Mouse (Mus musculus) ES-Bruce4 (cell line): ENCODE data around the gene Mindy4b-ps. TPM values are rescaled to one million over a fixed set of nuclear protein-coding genes. Genes with fewer than 3 reads are reported as not detected.

ENCODE experiments used
- H3K27ac ChIP-seq: 2 replicates; pipeline ENCODE4 v1.5.1; 2012; ENCODE audit warnings: low read length, inconsistent platforms; ENCODE audit not compliant: insufficient read depth
- H3K27me3 ChIP-seq: 2 replicates; pipeline ENCODE4 v1.6.1; 2012; ENCODE audit warnings: mild to moderate bottlenecking, low read length, inconsistent platforms; ENCODE audit not compliant: control insufficient read depth, poor library complexity, insufficient read depth, severe bottlenecking
- H3K36me3 ChIP-seq: 2 replicates; pipeline ENCODE4 v1.6.1; 2012; ENCODE audit warnings: inconsistent platforms, mild to moderate bottlenecking, low read length, moderate library complexity; ENCODE audit not compliant: control insufficient read depth, poor library complexity, insufficient read depth, severe bottlenecking
- H3K4me1 ChIP-seq: one replicate; pipeline ENCODE4 v1.8.1; 2011; ENCODE audit warnings: low read length; ENCODE audit not compliant: control insufficient read depth, insufficient read depth
- H3K4me3 ChIP-seq: 2 replicates; pipeline ENCODE4 v1.5.1; 2011; ENCODE audit warnings: low read depth, mild to moderate bottlenecking, low read length
- H3K9ac ChIP-seq: 2 replicates; pipeline ENCODE4 v1.6.1; 2012; ENCODE audit warnings: low read depth, mild to moderate bottlenecking, inconsistent platforms; ENCODE audit not compliant: poor library complexity, severe bottlenecking
- H3K9me3 ChIP-seq: replicated peaks from 2 replicates; pipeline ENCODE4 v1.6.1; 2012; ENCODE audit warnings: mild to moderate bottlenecking, low read length, inconsistent platforms; ENCODE audit not compliant: control insufficient read depth, poor library complexity, insufficient read depth, severe bottlenecking
- CTCF ChIP-seq: IDR thresholded peaks from one replicate; pipeline ENCODE4 v1.8.1; 2011; ENCODE audit warnings: low read depth, low read length
- EP300 ChIP-seq: IDR thresholded peaks from 2 replicates; pipeline ENCODE4 v1.6.1; 2011; ENCODE audit warnings: low read depth, low read length; ENCODE audit not compliant: insufficient read depth
- POLR2A ChIP-seq: IDR thresholded peaks from one replicate; pipeline ENCODE4 v1.8.1; 2011; ENCODE audit warnings: low read length; ENCODE audit not compliant: insufficient read depth
- polyA plus RNA-seq: library from polyadenylated mRNA; stranded (reverse); fragments of >200 nt; gene quantifications from 2 replicates; pipeline ENCODE4 v1.2.4, GENCODE M21; 2011; ENCODE audit warnings: low read depth; ENCODE audit not compliant: missing spikeins, insufficient read depth, insufficient read length

The Mindy4b-ps gene
- polyA plus RNA-seq, 1 experiment = not detected

- no peak for TF ChIP-seq EP300
- TF ChIP-seq POLR2A = no peak
Observed at GRCm38 (mm10) chr3:58798245-58798644, 23.9 kb downstream of the Mindy4b-ps start.

GRCm38 (mm10) chr3:58789473-58789872 lies 32.6 kb downstream of the Mindy4b-ps start:
- no peaks in the 10 kb centered on the region for H3K27me3 ChIP-seq
- H3K9me3 ChIP-seq = no peaks in the 10 kb centered on the region
- TF ChIP-seq EP300 (no peak), POLR2A (no peak), CTCF (no peak)

More at GRCm38 (mm10) chr3:58798245-58798644, 23.9 kb downstream of the Mindy4b-ps start:
- H3K4me3 ChIP-seq = no peak overlapping the region
- no peak overlapping the region for H3K27ac ChIP-seq
- no peaks in the 10 kb centered on the region for H3K36me3 ChIP-seq
- H3K27me3 ChIP-seq = no peaks in the 10 kb centered on the region
- H3K4me1 ChIP-seq = no peaks in the 10 kb centered on the region
- H3K9ac ChIP-seq = no peak overlapping the region
- no peaks in the 10 kb centered on the region for H3K9me3 ChIP-seq

GRCm38 (mm10) chr3:58789033-58789432 lies 33.1 kb downstream of the Mindy4b-ps start:
- no peaks in the 10 kb centered on the region for H3K9me3 ChIP-seq
- no peaks in the 10 kb centered on the region for H3K36me3 ChIP-seq
- no peak overlapping the region for H3K9ac ChIP-seq
- no peaks in the 10 kb centered on the region for H3K4me1 ChIP-seq
- H3K4me3 ChIP-seq = no peak overlapping the region
- TF ChIP-seq POLR2A = no peak
- no peak for TF ChIP-seq CTCF
- TF ChIP-seq EP300 = no peak
- no peak overlapping the region for H3K27ac ChIP-seq
- no peaks in the 10 kb centered on the region for H3K27me3 ChIP-seq

More at GRCm38 (mm10) chr3:58789473-58789872, 32.6 kb downstream of the Mindy4b-ps start:
- Histone ChIP-seq H3K36me3 (no peaks in the 10 kb centered on the region), H3K27ac (no peak overlapping the region), H3K9ac (no peak overlapping the region), H3K4me3 (no peak overlapping the region), H3K4me1 (no peaks in the 10 kb centered on the region)

- no peak for TF ChIP-seq EP300
- no peak for TF ChIP-seq POLR2A
- no peak for TF ChIP-seq CTCF
- no peaks in the 10 kb centered on the region for H3K9me3 ChIP-seq
- H3K36me3 ChIP-seq = no peaks in the 10 kb centered on the region
- no peaks in the 10 kb centered on the region for H3K27me3 ChIP-seq
- H3K9ac ChIP-seq = no peak overlapping the region
- no peak overlapping the region for H3K27ac ChIP-seq
- H3K4me3 ChIP-seq = no peak overlapping the region
- H3K4me1 ChIP-seq = no peaks in the 10 kb centered on the region
Observed at GRCm38 (mm10) chr3:58786470-58786869, 35.6 kb downstream of the Mindy4b-ps start.

- no peak overlapping the region for H3K4me3 ChIP-seq
- H3K9me3 ChIP-seq = no peaks in the 10 kb centered on the region
- no peaks in the 10 kb centered on the region for H3K36me3 ChIP-seq
- H3K27me3 ChIP-seq = no peaks in the 10 kb centered on the region
- no peaks in the 10 kb centered on the region for H3K4me1 ChIP-seq
- no peak overlapping the region for H3K27ac ChIP-seq
- H3K9ac ChIP-seq = no peak overlapping the region
- no peak for TF ChIP-seq POLR2A
- peak; percentile 51 for TF ChIP-seq CTCF
- TF ChIP-seq EP300 = no peak
Observed at GRCm38 (mm10) chr3:58785863-58786262, 36.2 kb downstream of the Mindy4b-ps start.

- H3K9me3 ChIP-seq = no peaks in the 10 kb centered on the region
- no peak overlapping the region for H3K9ac ChIP-seq
- H3K27ac ChIP-seq = no peak overlapping the region
- no peaks in the 10 kb centered on the region for H3K4me1 ChIP-seq
- TF ChIP-seq CTCF (no peak), POLR2A (no peak), EP300 (no peak)
- no peaks in the 10 kb centered on the region for H3K27me3 ChIP-seq
- no peak overlapping the region for H3K4me3 ChIP-seq
- no peaks in the 10 kb centered on the region for H3K36me3 ChIP-seq
Observed at GRCm38 (mm10) chr3:58784219-58785092, 37.7 kb downstream of the Mindy4b-ps start.
